Mouse (Mus musculus) erythroblast, embryonic 14.5 days (primary cell): ENCODE data around the gene Lmntd1.

ENCODE experiments used
- GATA1 ChIP-seq: IDR thresholded peaks from 2 replicates; pipeline ENCODE4 v1.6.1; 2012; ENCODE audit warnings: low read length, inconsistent platforms, mixed read lengths
- TAL1 ChIP-seq: IDR thresholded peaks from 3 replicates; pipeline ENCODE4 v1.6.1; 2012; ENCODE audit warnings: low read length, inconsistent platforms, mixed read lengths

- TF ChIP-seq GATA1 (no peak), TAL1 (no peak)
Observed at GRCm38 (mm10) chr6:145607746-145608145, 6.4 kb downstream of the Lmntd1 start.
